Mouse (Mus musculus) hindbrain, embryonic 11.5 days (tissue): ENCODE data around the gene Myo10. TPM values are rescaled to one million over a fixed set of nuclear protein-coding genes. Genes with fewer than 3 reads are reported as not detected.

Source experiments
- ATAC-seq: fragments of 200-750 bp; cut with Nextera tagmentation; 2 replicates; pipeline ENCODE4 v1.8.0; 2017; ENCODE audit warnings: mild to moderate bottlenecking, moderate TSS enrichment, moderate library complexity; ENCODE audit not compliant: low FRiP score
- DNase-seq: peaks from one replicate; pipeline ENCODE4 v3.0.0-alpha.2; 2015; ENCODE audit warnings: low spot score
- H3K27ac ChIP-seq: fragments of 300-500 bp; sonication (generic); 2 replicates; pipeline ENCODE4 v1.5.1; 2014; ENCODE audit warnings: mild to moderate bottlenecking, low read depth, low read length
- H3K27me3 ChIP-seq: fragments of 300-500 bp; sonication (generic); 2 replicates; pipeline ENCODE4 v1.6.1; 2014; ENCODE audit warnings: mild to moderate bottlenecking, low read length, moderate library complexity, mixed read lengths; ENCODE audit not compliant: control insufficient read depth, insufficient read depth
- H3K36me3 ChIP-seq: fragments of 300-500 bp; sonication (generic); 2 replicates; pipeline ENCODE4 v1.6.1; 2014; ENCODE audit warnings: mild to moderate bottlenecking, low read length, moderate library complexity, mixed read lengths; ENCODE audit not compliant: control insufficient read depth, insufficient read depth
- H3K4me1 ChIP-seq: fragments of 300-500 bp; sonication (generic); replicated peaks from 2 replicates; pipeline ENCODE4 v1.6.1; 2014; ENCODE audit warnings: low read length, mixed read lengths; ENCODE audit not compliant: control insufficient read depth, insufficient read depth
- H3K4me2 ChIP-seq: fragments of 300-500 bp; sonication (generic); replicated peaks from 2 replicates; pipeline ENCODE4 v1.6.1; 2014; ENCODE audit warnings: mild to moderate bottlenecking, low read depth, low read length
- H3K4me3 ChIP-seq: fragments of 300-500 bp; sonication (generic); 2 replicates; pipeline ENCODE4 v1.5.1; 2014; ENCODE audit warnings: low read depth, low read length
- H3K9ac ChIP-seq: fragments of 300-500 bp; sonication (generic); 2 replicates; pipeline ENCODE4 v1.6.1; 2014; ENCODE audit warnings: low read depth, low read length
- H3K9me3 ChIP-seq: fragments of 300-500 bp; sonication (generic); 2 replicates; pipeline ENCODE4 v1.6.1; 2016; ENCODE audit warnings: low read length; ENCODE audit not compliant: control insufficient read depth
- WGBS: fragments of 180-500 bp; shearing (Covaris S2); extraction: QIAGEN DNeasy Blood & Tissue Kit; methylation state at CpG from one replicate; pipeline ENCODE4 v1.1.7; 2014; 5-methylcytosine and 5-hydroxymethylcytosine counted together
- polyA plus RNA-seq: library from polyadenylated mRNA; unstranded; fragments of >200 nt; fragmentation: Nextera tagmentation; extraction: Ambion mirVana; gene quantifications from 2 replicates; pipeline ENCODE4 v1.2.1, GENCODE M21; 2014

Gene Myo10
- polyA plus RNA-seq, 1 experiment from 2014 or later = 45.2 TPM

DNA sequence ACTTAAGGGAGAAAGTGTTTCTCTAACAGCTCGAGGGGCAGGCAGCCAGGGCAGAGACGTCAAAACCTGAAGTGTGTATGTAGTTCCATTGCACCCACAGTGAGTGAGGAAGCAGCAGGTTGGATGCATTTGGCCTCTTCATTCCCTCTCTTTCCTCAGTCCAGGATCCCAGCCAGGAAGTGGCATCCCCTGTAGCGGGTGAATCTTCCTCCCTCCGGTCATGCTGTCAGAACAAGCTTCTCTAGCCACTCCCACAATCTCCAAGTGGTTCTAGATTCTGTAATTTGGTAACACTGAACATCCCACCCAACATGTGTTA, 52.6 kb downstream of the Myo10 start:
- H3K27ac ChIP-seq = peak overlapping the region; percentile 4; the same call in 1 of the 2 replicates
- DNase-seq = no peak
- no peak for ATAC-seq
- no peak overlapping the region for H3K4me3 ChIP-seq
- no peaks in the 10 kb centered on the region for H3K27me3 ChIP-seq
- H3K4me2 ChIP-seq = no peak overlapping the region
- H3K9me3 ChIP-seq = no peaks in the 10 kb centered on the region
- 83% methylated on average over 4 of the region's 4 CpGs for WGBS
- no peak overlapping the region for H3K9ac ChIP-seq
- no peaks in the 10 kb centered on the region for H3K36me3 ChIP-seq
- peaks cover 6% of the 10 kb centered on the region for H3K4me1 ChIP-seq

DNA sequence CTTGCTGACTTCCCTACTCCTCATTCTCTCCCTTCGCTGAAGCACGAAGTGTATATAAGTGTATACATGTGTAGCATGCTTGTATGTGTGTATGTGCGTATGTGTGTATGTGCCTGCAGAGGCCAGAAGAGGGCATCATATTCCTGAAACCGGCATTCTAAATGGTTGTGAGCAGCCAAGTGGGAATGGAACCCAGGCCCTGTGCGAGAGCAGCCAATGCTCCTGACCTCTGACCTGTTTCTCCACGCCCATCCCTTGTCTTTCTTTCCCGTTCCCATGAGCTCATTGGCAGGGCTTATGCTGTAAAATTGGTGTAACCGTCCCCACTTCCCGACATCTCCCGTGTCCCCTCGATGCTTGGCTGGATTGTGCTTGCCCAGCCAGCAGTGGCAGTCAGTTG, 53.0 kb downstream of the Myo10 start:
- WGBS = 85% methylated on average over 11 of the region's 11 CpGs
- Histone ChIP-seq H3K27me3 (no peaks in the 10 kb centered on the region), H3K4me3 (no peak overlapping the region), H3K9me3 (no peaks in the 10 kb centered on the region), H3K36me3 (no peaks in the 10 kb centered on the region), H3K4me2 (no peak overlapping the region), H3K27ac (no peak overlapping the region), H3K4me1 (peaks cover 10% of the 10 kb centered on the region), H3K9ac (no peak overlapping the region)
- ATAC-seq (no peak), DNase-seq (no peak)

DNA sequence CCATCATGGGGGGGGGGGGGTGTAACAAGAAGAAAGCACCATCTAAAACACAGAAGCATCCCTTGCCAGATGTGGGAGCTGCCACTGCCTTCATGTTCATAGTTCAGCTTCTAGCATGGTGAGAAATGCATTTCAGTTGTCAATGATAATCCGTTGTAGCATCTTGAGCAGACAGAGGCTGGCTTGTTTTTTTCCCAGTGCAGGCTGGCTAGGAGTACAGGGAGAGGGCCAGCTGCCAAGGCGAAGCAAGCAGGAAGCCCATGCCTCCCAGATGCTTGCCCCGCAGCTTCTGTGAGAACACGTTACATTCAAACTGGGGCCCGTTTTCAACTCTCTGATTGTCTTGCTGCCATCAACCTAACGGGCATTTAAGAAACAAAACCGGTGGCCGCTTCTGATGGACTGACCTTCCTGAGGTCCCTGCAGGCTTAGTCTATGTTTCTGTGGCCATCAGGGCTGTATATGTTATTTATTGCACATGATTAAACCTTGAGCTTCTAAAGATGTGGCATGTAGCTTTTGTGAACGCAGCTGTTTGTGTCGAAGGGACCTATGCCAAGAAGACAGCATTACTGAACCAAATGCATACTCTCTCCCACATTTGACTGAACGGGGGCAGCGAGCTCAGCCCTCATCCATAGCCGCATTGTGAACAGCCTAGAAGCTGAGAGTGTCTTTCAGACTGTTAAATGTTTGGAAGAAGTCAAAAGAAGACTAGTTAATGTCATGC, 53.9 kb downstream of the Myo10 start:
- H3K4me1 ChIP-seq = peaks cover 12% of the 10 kb centered on the region
- no peak overlapping the region for H3K4me2 ChIP-seq
- no peak for DNase-seq
- H3K27ac ChIP-seq = no peak overlapping the region
- H3K36me3 ChIP-seq = no peaks in the 10 kb centered on the region
- no peaks in the 10 kb centered on the region for H3K27me3 ChIP-seq
- no peaks in the 10 kb centered on the region for H3K9me3 ChIP-seq
- H3K9ac ChIP-seq = no peak overlapping the region
- no peak for ATAC-seq
- no peak overlapping the region for H3K4me3 ChIP-seq
- 80% methylated on average over 13 of the region's 13 CpGs for WGBS

DNA sequence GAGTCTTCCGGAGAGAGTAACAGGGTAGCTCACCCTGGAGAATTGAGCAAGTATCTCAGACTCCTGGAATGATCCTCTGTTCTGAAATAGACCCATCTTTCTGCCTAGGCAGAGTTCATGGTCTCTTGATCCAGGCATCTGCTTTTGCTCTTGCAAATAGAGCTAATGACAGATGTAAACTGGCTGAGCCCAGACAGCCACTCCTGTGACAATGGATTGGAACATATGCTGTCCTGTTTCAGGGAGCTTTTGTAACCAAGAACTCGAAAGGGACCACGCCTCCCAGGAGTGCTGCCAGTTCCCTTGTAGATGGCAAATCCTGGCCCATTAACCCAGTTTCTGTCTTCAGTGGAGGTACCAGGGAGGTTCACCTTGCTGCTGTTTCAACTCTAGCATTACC, 56.8 kb downstream of the Myo10 start:
- Histone ChIP-seq H3K4me3 (no peak overlapping the region), H3K27ac (no peak overlapping the region), H3K9ac (no peak overlapping the region), H3K4me1 (peaks cover 6% of the 10 kb centered on the region; the same call in 1 of the 2 replicates), H3K9me3 (no peaks in the 10 kb centered on the region), H3K36me3 (no peaks in the 10 kb centered on the region), H3K27me3 (no peaks in the 10 kb centered on the region), H3K4me2 (no peak overlapping the region)
- ATAC-seq (no peak), DNase-seq (no peak)
- 52% methylated on average over 3 of the region's 3 CpGs for WGBS

DNA sequence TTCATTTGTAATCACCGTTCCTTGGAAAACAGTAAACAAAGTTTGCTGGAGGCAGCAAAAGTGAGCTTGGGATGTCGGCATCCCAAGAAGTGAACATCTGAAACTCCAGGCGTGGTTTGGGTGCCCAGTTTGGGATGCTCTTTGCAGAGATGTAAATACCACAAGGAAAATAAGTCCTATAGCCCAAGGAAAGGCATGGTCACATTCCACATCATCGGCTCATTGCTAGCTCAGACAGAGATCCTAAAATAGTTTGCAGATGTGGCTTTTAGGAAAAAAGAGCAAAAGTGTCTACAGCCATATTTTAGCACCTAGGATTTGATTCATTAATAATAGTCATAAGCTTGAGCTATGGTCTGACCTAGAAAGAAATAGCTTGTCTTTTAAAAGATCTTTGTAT, 57.3 kb downstream of the Myo10 start:
- 87% methylated on average over 4 of the region's 4 CpGs for WGBS
- DNase-seq = no peak
- ATAC-seq = no peak
- H3K9me3 ChIP-seq = no peaks in the 10 kb centered on the region
- peaks cover 6% of the 10 kb centered on the region; the same call in 1 of the 2 replicates for H3K4me1 ChIP-seq
- no peak overlapping the region for H3K4me3 ChIP-seq
- no peak overlapping the region for H3K27ac ChIP-seq
- no peak overlapping the region for H3K9ac ChIP-seq
- no peaks in the 10 kb centered on the region for H3K27me3 ChIP-seq
- no peak overlapping the region for H3K4me2 ChIP-seq
- no peaks in the 10 kb centered on the region for H3K36me3 ChIP-seq

DNA sequence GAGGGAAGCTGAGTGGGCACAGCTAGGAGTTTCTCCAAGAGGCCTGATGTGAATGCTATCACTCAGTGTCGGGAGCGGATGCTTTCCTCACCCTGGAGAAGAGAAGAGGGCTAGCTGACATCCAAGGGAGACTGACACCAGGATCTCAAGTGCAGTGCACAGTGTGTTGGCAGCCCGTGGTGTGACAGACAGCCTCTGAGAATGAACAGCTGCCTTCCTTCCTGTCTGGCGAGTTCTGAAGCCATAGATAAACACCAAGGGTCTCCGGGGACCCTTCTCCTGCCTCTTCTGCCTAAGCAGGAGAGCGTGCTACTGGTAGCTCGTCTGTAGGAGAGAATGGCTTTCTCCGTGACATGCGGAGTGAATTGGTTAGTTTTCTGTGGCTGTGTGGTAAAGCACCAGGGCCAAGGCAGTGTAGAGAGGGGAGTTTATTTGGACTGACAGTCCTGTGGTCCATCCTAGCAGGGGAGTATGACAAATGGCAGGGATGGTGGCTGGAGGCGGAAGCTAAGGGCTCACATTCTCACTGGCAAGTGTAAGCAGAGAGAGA, 58.0 kb downstream of the Myo10 start:
- no peak overlapping the region for H3K9ac ChIP-seq
- peaks cover 6% of the 10 kb centered on the region; the same call in 1 of the 2 replicates for H3K4me1 ChIP-seq
- H3K4me2 ChIP-seq = no peak overlapping the region
- H3K9me3 ChIP-seq = no peaks in the 10 kb centered on the region
- H3K4me3 ChIP-seq = no peak overlapping the region
- ATAC-seq = peak; percentile 62
- H3K27me3 ChIP-seq = no peaks in the 10 kb centered on the region
- peak; percentile 49 for DNase-seq
- WGBS = 40% methylated on average over 10 of the region's 10 CpGs
- H3K27ac ChIP-seq = peak overlapping the region; percentile 54; the same call in 1 of the 2 replicates
- H3K36me3 ChIP-seq = no peaks in the 10 kb centered on the region

DNA sequence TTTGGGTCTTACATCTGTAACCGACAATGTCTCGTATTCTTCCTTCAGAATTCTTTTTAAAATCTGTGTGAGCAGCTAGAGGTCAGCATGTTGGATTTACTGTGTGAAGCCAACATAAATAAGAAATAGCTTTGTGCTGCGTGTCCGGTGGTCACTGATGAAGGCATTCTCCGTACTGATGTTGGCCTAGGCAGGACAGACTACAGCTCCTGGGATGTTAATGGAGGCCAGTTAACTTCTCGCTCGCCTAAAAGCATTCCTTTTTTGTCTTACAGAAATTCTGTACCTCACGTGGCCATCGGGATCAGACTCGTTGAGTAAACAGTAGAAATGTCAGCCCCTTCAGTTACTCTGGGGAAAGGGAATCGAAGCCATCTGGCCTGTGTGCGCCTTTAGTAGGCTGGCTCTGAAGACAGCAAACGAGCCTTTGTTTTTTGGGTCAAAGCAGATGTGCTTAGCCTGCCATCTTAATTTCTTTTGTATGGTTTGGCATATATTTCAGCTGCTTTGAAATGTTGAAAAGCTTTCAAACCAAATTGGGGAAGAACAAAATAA, 60.7 kb downstream of the Myo10 start:
- Histone ChIP-seq H3K27ac (no peak overlapping the region), H3K4me1 (peaks cover 6% of the 10 kb centered on the region; the same call in 1 of the 2 replicates), H3K4me2 (no peak overlapping the region), H3K9ac (no peak overlapping the region), H3K9me3 (no peaks in the 10 kb centered on the region), H3K4me3 (no peak overlapping the region), H3K27me3 (no peaks in the 10 kb centered on the region), H3K36me3 (no peaks in the 10 kb centered on the region)
- ATAC-seq (peak; percentile 14; the same call in 1 of the 2 replicates), DNase-seq (peak; percentile 42)
- WGBS = 46% methylated on average over 13 of the region's 13 CpGs

DNA sequence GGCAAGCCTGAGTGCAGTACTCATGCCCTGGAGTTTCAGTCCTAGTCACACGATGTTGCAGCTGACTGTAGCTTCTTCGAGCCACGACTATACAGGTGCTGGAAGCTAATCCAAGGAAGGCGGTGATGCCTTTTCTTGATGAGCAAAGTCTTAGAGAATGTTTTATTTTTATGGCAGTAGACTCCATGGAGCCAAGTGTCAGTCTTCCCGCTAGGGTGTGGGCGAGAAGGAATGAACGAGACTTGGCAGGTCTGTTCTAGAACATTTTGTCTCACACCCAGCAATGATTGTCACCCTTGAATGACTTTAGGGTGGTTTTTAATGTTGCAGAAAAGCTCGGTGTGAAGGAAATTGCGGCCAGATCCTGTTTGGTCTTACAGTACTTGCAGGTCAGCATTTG, 62.9 kb downstream of the Myo10 start:
- WGBS = 94% methylated on average over 9 of the region's 9 CpGs
- DNase-seq (no peak), ATAC-seq (no peak)
- Histone ChIP-seq H3K9me3 (no peaks in the 10 kb centered on the region), H3K4me1 (peaks cover 6% of the 10 kb centered on the region; the same call in 1 of the 2 replicates), H3K27ac (no peak overlapping the region), H3K27me3 (no peaks in the 10 kb centered on the region), H3K36me3 (no peaks in the 10 kb centered on the region), H3K9ac (no peak overlapping the region), H3K4me3 (no peak overlapping the region), H3K4me2 (no peak overlapping the region)
